Mouse (Mus musculus) olfactory bulb, adult 2 months (tissue): ENCODE measurements around the gene Tns2.

Experiments
- CTCF ChIP-seq: fragments of 200-500 bp; IDR thresholded peaks from 2 replicates; pipeline ENCODE4 v1.5.1; 2012; ENCODE audit warnings: low read depth, mild to moderate bottlenecking, low read length, moderate library complexity; ENCODE audit not compliant: insufficient read depth
- POLR2A ChIP-seq: fragments of 200-500 bp; IDR thresholded peaks from 2 replicates; pipeline ENCODE4 v1.6.1; 2012; ENCODE audit warnings: mild to moderate bottlenecking, low read depth, low read length, moderate library complexity; ENCODE audit not compliant: insufficient read depth

DNA sequence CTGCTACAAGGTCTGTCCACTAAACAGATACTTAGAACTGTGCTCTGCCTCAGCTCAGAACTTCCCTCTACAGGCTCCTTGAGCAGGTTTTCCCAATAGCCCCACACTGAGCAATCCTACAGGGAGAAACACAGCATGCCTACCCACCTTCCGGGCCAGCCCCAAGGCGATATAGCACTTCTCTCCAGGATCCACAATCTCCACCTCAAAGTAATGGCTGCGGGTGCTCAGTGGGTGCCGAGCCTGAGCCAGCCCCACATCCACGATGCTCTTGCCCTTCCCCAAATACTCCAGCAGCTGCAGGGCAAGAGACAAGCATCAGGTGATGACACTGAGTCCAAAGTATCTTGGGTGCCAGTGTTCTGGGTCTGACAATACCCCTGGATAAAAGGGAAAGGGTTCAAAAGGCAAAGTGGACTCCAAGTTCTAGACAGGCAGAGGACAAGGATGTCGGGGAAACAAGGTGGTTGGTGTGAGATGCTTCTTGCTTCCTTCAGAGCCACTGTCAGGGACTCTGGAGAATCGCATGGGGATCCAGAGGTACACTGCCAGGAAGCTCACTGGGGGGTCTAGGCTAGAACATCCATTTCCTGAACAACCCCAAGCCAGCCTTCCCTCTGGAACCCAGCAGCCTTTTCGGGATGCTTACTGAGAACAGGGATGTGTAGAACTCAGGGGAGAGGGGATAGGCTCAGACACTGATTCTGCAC lies 19.1 kb downstream of the Tns2 start:
- TF ChIP-seq CTCF (no peak), POLR2A (no peak)
